Mouse (Mus musculus) cortical plate, adult 2 months (tissue): ENCODE measurements around the gene Neurl2. TPM values are rescaled to one million over a fixed set of nuclear protein-coding genes. Genes with fewer than 3 reads are reported as not detected.

Experiments
- H3K27ac ChIP-seq: fragments of 200-500 bp; 2 replicates; pipeline ENCODE4 v1.5.1; 2012; ENCODE audit warnings: low read length, control low read depth, inconsistent platforms; ENCODE audit not compliant: insufficient read depth
- H3K4me1 ChIP-seq: fragments of 200-500 bp; 2 replicates; pipeline ENCODE4 v1.6.1; 2011; ENCODE audit warnings: low read length; ENCODE audit not compliant: control insufficient read depth, insufficient read depth
- H3K4me3 ChIP-seq: fragments of 200-500 bp; 2 replicates; pipeline ENCODE4 v1.5.1; 2011; ENCODE audit warnings: mild to moderate bottlenecking, low read length, control low read depth; ENCODE audit not compliant: insufficient read depth
- CTCF ChIP-seq: fragments of 200-500 bp; IDR thresholded peaks from 2 replicates; pipeline ENCODE4 v1.5.1; 2011; ENCODE audit warnings: mild to moderate bottlenecking, control low read depth, low read length; ENCODE audit not compliant: insufficient read depth; ENCODE audit errors: extremely low read depth
- POLR2A ChIP-seq: fragments of 200-500 bp; IDR thresholded peaks from 2 replicates; pipeline ENCODE4 v1.6.1; 2011; ENCODE audit warnings: mild to moderate bottlenecking, low read length, control low read depth; ENCODE audit not compliant: insufficient read depth; ENCODE audit errors: extremely low read depth
- polyA plus RNA-seq: library from polyadenylated mRNA; depleted of rRNA; stranded (reverse); fragments of >200 nt; gene quantifications from 2 replicates; pipeline ENCODE4 v1.2.3, GENCODE M21; 2012

The Neurl2 gene
- polyA plus RNA-seq, 1 experiment: 5.0 TPM

GRCm38 (mm10) chr2:164832032-164832747 is 1.1 kb downstream of the Neurl2 start:
- Histone ChIP-seq H3K27ac (no peak overlapping the region), H3K4me1 (no peaks in the 10 kb centered on the region), H3K4me3 (peak overlapping the region; percentile 50; the same call in 1 of the 2 replicates)
- TF ChIP-seq CTCF (no peak), POLR2A (no peak)

GRCm38 (mm10) chr2:164831029-164831428 is 2.2 kb downstream of the Neurl2 start:
- Histone ChIP-seq H3K27ac (no peak overlapping the region), H3K4me1 (peaks cover under 1% of the 10 kb centered on the region; the same call in 1 of the 2 replicates), H3K4me3 (no peak overlapping the region)
- no peak for TF ChIP-seq POLR2A

GRCm38 (mm10) chr2:164829090-164829489 is 4.2 kb downstream of the Neurl2 start:
- no peak for TF ChIP-seq POLR2A
- no peak for TF ChIP-seq CTCF
- Histone ChIP-seq H3K27ac (no peak overlapping the region), H3K4me3 (no peak overlapping the region), H3K4me1 (peaks cover 2% of the 10 kb centered on the region; the same call in 1 of the 2 replicates)

GRCm38 (mm10) chr2:164828437-164828836 is 4.8 kb downstream of the Neurl2 start, which contains the start of gene Spata25:
Gene Spata25 (minus strand): TSS chr2:164828537.
- Histone ChIP-seq H3K27ac (no peak within 1 kb of the TSS), H3K4me3 (no peak within 1 kb of the TSS), H3K4me1 (peaks cover 2% of the 10 kb centered on the region; the same call in 1 of the 2 replicates)
- TF ChIP-seq CTCF (no peak), POLR2A (no peak)

GRCm38 (mm10) chr2:164827146-164827850 is 6.0 kb downstream of the Neurl2 start:
- Histone ChIP-seq H3K4me3 (no peak overlapping the region), H3K4me1 (peaks cover 2% of the 10 kb centered on the region; the same call in 1 of the 2 replicates), H3K27ac (no peak overlapping the region)
- no peak for TF ChIP-seq CTCF
- no peak for TF ChIP-seq POLR2A

GRCm38 (mm10) chr2:164825521-164825920 is 7.7 kb downstream of the Neurl2 start:
- TF ChIP-seq CTCF (no peak), POLR2A (no peak)
- no peak overlapping the region for H3K27ac ChIP-seq
- peaks cover 2% of the 10 kb centered on the region; the same call in 1 of the 2 replicates for H3K4me1 ChIP-seq
- H3K4me3 ChIP-seq: no peak overlapping the region

- Histone ChIP-seq H3K4me3 (no peak overlapping the region), H3K27ac (no peak overlapping the region), H3K4me1 (peaks cover 2% of the 10 kb centered on the region; the same call in 1 of the 2 replicates)
- TF ChIP-seq CTCF: no peak
- no peak for TF ChIP-seq POLR2A
Measured at GRCm38 (mm10) chr2:164823969-164824368, 9.3 kb downstream of the Neurl2 start.

- Histone ChIP-seq H3K4me1 (peaks cover 2% of the 10 kb centered on the region; the same call in 1 of the 2 replicates), H3K4me3 (peak overlapping the region; percentile 54), H3K27ac (peak overlapping the region; percentile 51)
- TF ChIP-seq CTCF (no peak), POLR2A (no peak)
Measured at GRCm38 (mm10) chr2:164823181-164823585, 10.1 kb downstream of the Neurl2 start.

GRCm38 (mm10) chr2:164822636-164823165 is 10.6 kb downstream of the Neurl2 start, which contains the start of gene Zswim1:
Gene Zswim1 (plus strand): TSS chr2:164822686.
- TF ChIP-seq CTCF (no peak), POLR2A (peak; percentile 94)
- peak within 1 kb of the TSS; percentile 54 for H3K4me3 ChIP-seq
- peak within 1 kb of the TSS; percentile 51 for H3K27ac ChIP-seq
- peaks cover 2% of the 10 kb centered on the region; the same call in 1 of the 2 replicates for H3K4me1 ChIP-seq

GRCm38 (mm10) chr2:164821060-164821459 is 12.2 kb downstream of the Neurl2 start:
- H3K4me3 ChIP-seq: no peak overlapping the region
- no peak for TF ChIP-seq POLR2A
- TF ChIP-seq CTCF: no peak
- H3K27ac ChIP-seq: no peak overlapping the region
- H3K4me1 ChIP-seq: peaks cover 1% of the 10 kb centered on the region; the same call in 1 of the 2 replicates
